In the genomic region with DNA sequence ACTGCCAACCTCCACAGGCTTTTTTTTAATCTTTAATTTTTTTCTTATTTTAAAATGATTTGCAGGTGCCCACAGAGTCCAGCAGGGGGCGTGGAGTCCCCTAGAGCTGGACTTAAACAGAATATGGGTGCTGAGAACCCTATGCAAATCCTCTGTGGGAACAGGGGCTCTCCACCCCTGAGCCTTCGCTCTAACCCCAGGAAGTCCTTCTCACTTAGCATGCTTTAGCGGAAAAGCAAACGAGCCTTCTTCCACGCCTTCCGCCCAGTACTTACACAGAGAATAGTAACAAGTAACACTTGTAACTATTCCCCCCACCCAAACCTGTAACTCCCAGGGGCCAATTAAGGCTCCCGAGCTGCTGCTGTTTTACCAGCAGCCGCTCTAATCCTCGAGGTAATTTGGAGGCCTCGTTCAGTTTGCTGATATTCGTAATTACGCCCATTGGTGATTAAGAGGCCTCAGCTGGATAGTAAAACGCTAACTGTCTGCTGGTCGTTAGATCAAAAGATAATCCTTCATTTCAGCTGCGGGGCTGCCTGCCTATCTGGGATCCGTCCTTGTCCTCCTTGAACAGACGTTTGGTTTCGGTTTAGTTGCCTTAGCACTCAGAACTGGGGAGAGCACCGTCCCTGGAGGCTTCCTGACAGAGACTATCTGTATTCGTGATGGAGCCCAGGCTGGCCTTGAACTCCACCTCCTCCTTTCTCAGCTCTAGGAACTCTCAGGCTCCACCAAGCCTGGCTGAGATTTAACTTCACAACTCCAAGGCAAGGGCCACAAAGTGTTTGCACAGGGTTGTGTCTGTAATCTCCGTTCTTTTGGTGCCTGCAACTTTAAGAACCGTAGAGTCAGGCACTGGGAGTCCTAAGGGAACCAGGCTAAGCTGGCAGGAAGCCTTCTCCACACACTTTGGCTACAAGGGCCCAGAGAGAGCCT, we compare ENCODE assay signal across 8 mouse cellular contexts. TPM values are rescaled to one million over a fixed set of nuclear protein-coding genes. Genes with fewer than 3 reads are reported as not detected.
A peak's percentile ranks its signal among the peaks of the same experiment; 100 is the strongest.
DNase-seq lines count a peak whose midpoint lies in the region; ATAC-seq and TF ChIP-seq lines count a peak whose summit lies in the region.

No protein-coding gene starts in this region.

- TF ChIP-seq CTCF in layer of hippocampus, adult 2 months (conservative IDR thresholded peaks at IDR 0.05) = peak; percentile 66

- no peaks in the 10 kb centered on the region for H3K4me1 ChIP-seq in embryonic facial prominence, embryonic 14.5 days (ENCODE audit: control insufficient read depth, insufficient read depth, low read length)
- H3K4me1 ChIP-seq in intestine, embryonic 15.5 days (replicated peaks) = no peaks in the 10 kb centered on the region; the same call in 1 of the 2 replicates

- H3K9me3 ChIP-seq in embryonic facial prominence, embryonic 14.5 days (ENCODE audit: control insufficient read depth, low read length) = no peaks in the 10 kb centered on the region
- H3K9me3 ChIP-seq in intestine, embryonic 15.5 days = no peaks in the 10 kb centered on the region

- DNase-seq in layer of hippocampus, adult 2 months (ENCODE audit: low spot score in 2 of 2) = no peak
- no peak for DNase-seq in layer of hippocampus, postnatal 36 days
- DNase-seq in MEL-GATA-1-ER (ENCODE audit: extremely low read depth, low read depth) = peak; percentile 56
- no peak for DNase-seq in embryonic facial prominence, embryonic 14.5 days (ENCODE audit: low spot score)
- peak; percentile 35 for DNase-seq in splenic B cell, adult 2 months (ENCODE audit: low read depth, low spot score)
- DNase-seq in adipocyte (ENCODE audit: low spot score) = no peak

- no peak overlapping the region; the same call in 1 of the 2 replicates for H3K9ac ChIP-seq in embryonic facial prominence, embryonic 14.5 days (ENCODE audit: low read depth, low read length)
- no peak overlapping the region for H3K9ac ChIP-seq in intestine, embryonic 15.5 days

- H3K4me3 ChIP-seq in layer of hippocampus, adult 2 months = no peak overlapping the region
- H3K4me3 ChIP-seq in embryonic facial prominence, embryonic 14.5 days (ENCODE audit: low read depth, low read length) = no peak overlapping the region
- H3K4me3 ChIP-seq in intestine, embryonic 15.5 days (replicated peaks) = 0 out of 2 replicates have a peak overlapping the region, but pooled peaks have one; percentile 1

- H3K36me3 ChIP-seq in embryonic facial prominence, embryonic 14.5 days (ENCODE audit: control insufficient read depth, insufficient read depth, low read length) = no peaks in the 10 kb centered on the region
- H3K36me3 ChIP-seq in intestine, embryonic 15.5 days = no peaks in the 10 kb centered on the region
- H3K36me3 ChIP-seq in splenic B cell, adult 2 months (ENCODE audit: control insufficient read depth, insufficient read depth, low read length, poor library complexity, severe bottlenecking) = no peaks in the 10 kb centered on the region

- ATAC-seq in embryonic facial prominence, embryonic 14.5 days (ENCODE audit: low read depth) = no peak
- ATAC-seq in intestine, embryonic 15.5 days = 0 out of 2 replicates have a peak, but pooled peaks have one; percentile 34
- no peak for ATAC-seq in activated CD4-positive, CD25-positive, alpha-beta regulatory T cell, adult 4 months

- H3K4me2 ChIP-seq in embryonic facial prominence, embryonic 14.5 days (ENCODE audit: low read depth, low read length) = 0 out of 2 replicates have a peak overlapping the region, but pooled peaks have one; percentile 11
- peak overlapping the region; percentile 47 for H3K4me2 ChIP-seq in intestine, embryonic 15.5 days (replicated peaks)

- H3K27ac ChIP-seq in layer of hippocampus, adult 2 months = no peak overlapping the region
- no peak overlapping the region; the same call in 1 of the 2 replicates for H3K27ac ChIP-seq in embryonic facial prominence, embryonic 14.5 days (replicated peaks; ENCODE audit: low read depth, low read length)
- H3K27ac ChIP-seq in intestine, embryonic 15.5 days = no peak overlapping the region

- 25% methylated on average over 22 of the region's 22 CpGs for WGBS in embryonic facial prominence, embryonic 14.5 days
- WGBS in intestine, embryonic 15.5 days = 21% methylated on average over 22 of the region's 22 CpGs

- H3K27me3 ChIP-seq in embryonic facial prominence, embryonic 14.5 days (replicated peaks; ENCODE audit: control insufficient read depth, insufficient read depth, low read length) = no peaks in the 10 kb centered on the region
- H3K27me3 ChIP-seq in intestine, embryonic 15.5 days (replicated peaks) = no peaks in the 10 kb centered on the region
- no peaks in the 10 kb centered on the region for H3K27me3 ChIP-seq in splenic B cell, adult 2 months (ENCODE audit: control insufficient read depth, insufficient read depth, low read length, poor library complexity, severe bottlenecking)

RNA-seq across cellular contexts. Expression of a gene that starts 8.0 kb away (rescaled TPM):
- total RNA-seq in layer of hippocampus, adult 2 months (2021) = 1 to 10 TPM; 3.8 to 5.6 TPM
- 1 to 10 TPM; 2.0 to 3.0 TPM for total RNA-seq in layer of hippocampus, postnatal 36 days (2021)
- polyA plus RNA-seq in embryonic facial prominence, embryonic 14.5 days (2014; fragmentation: Nextera tagmentation; extraction: Ambion mirVana) = 3.0 and 3.8 TPM in 2 replicates
- polyA plus RNA-seq in intestine, embryonic 15.5 days (2015; fragmentation: Nextera tagmentation; extraction: Ambion mirVana) = 3.4 and 3.9 TPM in 2 replicates
- polyA plus RNA-seq in activated CD4-positive, CD25-positive, alpha-beta regulatory T cell, adult 4 months (2017; shearing (Covaris generic)) = 1 to 10 TPM; 2.2 to 2.8 TPM

RNA-seq across cellular contexts. Expression of a gene that starts 23.4 kb away (rescaled TPM):
- not detected for total RNA-seq in layer of hippocampus, adult 2 months (2021)
- not detected for total RNA-seq in layer of hippocampus, postnatal 36 days (2021)
- polyA plus RNA-seq in embryonic facial prominence, embryonic 14.5 days (2014; fragmentation: Nextera tagmentation; extraction: Ambion mirVana) = 0.97 and 1.1 TPM in 2 replicates
- not detected in 2 replicates for polyA plus RNA-seq in intestine, embryonic 15.5 days (2015; fragmentation: Nextera tagmentation; extraction: Ambion mirVana)
- polyA plus RNA-seq in activated CD4-positive, CD25-positive, alpha-beta regulatory T cell, adult 4 months (2017; shearing (Covaris generic)) = not detected

Comparison
In these comparisons a context has a peak if more than half of its experiments do, and no peak if none do; other contexts are left out.
1. DNase-seq: peak in MEL-GATA-1-ER (single experiment) and splenic B cell, adult 2 months (single experiment); none in layer of hippocampus, adult 2 months (0 of 2), layer of hippocampus, postnatal 36 days (0 of 2), embryonic facial prominence, embryonic 14.5 days (single experiment) and adipocyte (single experiment).